Mouse (Mus musculus) megakaryocyte, embryonic 14.5 days (primary cell): Measurements from ENCODE around the gene Dpp4.

Source experiments
- FLI1 ChIP-seq: IDR thresholded peaks from 2 replicates; pipeline ENCODE4 v1.6.1; 2012; ENCODE audit warnings: low read length, inconsistent platforms, mixed read lengths
- GATA1 ChIP-seq: IDR thresholded peaks from 3 replicates; pipeline ENCODE4 v1.6.1; 2012; ENCODE audit warnings: mixed read lengths, low read length, inconsistent platforms, borderline replicate concordance

DNA sequence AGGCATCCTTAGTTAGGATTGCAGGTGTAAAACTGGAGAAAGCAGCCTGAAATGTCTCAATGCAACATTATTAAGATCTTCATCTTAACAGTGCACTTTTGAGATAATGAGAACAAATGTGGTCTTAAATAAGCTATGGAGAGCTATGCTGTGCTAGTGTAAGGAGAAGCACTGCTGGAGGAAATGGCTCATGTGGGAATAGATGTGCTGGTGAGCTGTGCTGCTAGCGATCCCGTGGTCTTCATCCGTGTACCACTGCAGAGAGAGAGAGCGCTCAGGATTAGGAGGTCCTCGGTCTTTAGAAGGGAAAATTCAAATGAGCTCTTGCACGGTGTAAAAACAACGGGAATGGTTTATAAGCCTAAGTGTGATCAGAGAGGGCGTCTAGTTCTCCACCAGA, 79.6 kb downstream of the Dpp4 start:
- TF ChIP-seq GATA1 (no peak), FLI1 (no peak)
